Mouse (Mus musculus) bone marrow, adult 2 months (tissue): ENCODE measurements around the gene Trmu. TPM values are rescaled to one million over a fixed set of nuclear protein-coding genes. Genes with fewer than 3 reads are reported as not detected.
A peak's percentile ranks its signal among the peaks of the same experiment; 100 is the strongest.

Source experiments
- H3K27ac ChIP-seq: fragments of 200-500 bp; 2 replicates; pipeline ENCODE4 v1.5.1; 2012; ENCODE audit warnings: low read depth, mild to moderate bottlenecking, control low read depth, inconsistent platforms, low read length; ENCODE audit not compliant: control insufficient read depth, poor library complexity, insufficient read depth
- H3K4me1 ChIP-seq: fragments of 200-500 bp; 2 replicates; pipeline ENCODE4 v1.6.1; 2011; ENCODE audit warnings: low read length; ENCODE audit not compliant: control insufficient read depth, insufficient read depth
- H3K4me3 ChIP-seq: fragments of 200-500 bp; replicated peaks from 2 replicates; pipeline ENCODE3; 2011; ENCODE audit warnings: mild to moderate bottlenecking, low read depth, low read length, control low read depth; ENCODE audit not compliant: control insufficient read depth
- CTCF ChIP-seq: fragments of 200-500 bp; IDR thresholded peaks from 2 replicates; pipeline ENCODE4 v1.5.1; 2011; ENCODE audit warnings: low read length, control low read depth; ENCODE audit not compliant: control insufficient read depth, insufficient read depth
- POLR2A ChIP-seq: fragments of 200-500 bp; IDR thresholded peaks from 2 replicates; pipeline ENCODE4 v1.6.1; 2011; ENCODE audit warnings: low read depth, mild to moderate bottlenecking, control low read depth, low read length, borderline replicate concordance; ENCODE audit not compliant: control insufficient read depth
- WGBS: fragments of 180-500 bp; shearing (Covaris S2); methylation state at CpG from one replicate; pipeline ENCODE4 v1.1.7; 2018; 5-methylcytosine and 5-hydroxymethylcytosine counted together
- polyA plus RNA-seq: library from polyadenylated mRNA; stranded (reverse); fragments of >200 nt; gene quantifications from 2 replicates; pipeline ENCODE4 v1.2.4, GENCODE M21; 2011; ENCODE audit warnings: low replicate concordance; ENCODE audit not compliant: missing spikeins, insufficient read depth, insufficient read length

Gene Trmu
- polyA plus RNA-seq, 1 experiment: 40.4 TPM

DNA sequence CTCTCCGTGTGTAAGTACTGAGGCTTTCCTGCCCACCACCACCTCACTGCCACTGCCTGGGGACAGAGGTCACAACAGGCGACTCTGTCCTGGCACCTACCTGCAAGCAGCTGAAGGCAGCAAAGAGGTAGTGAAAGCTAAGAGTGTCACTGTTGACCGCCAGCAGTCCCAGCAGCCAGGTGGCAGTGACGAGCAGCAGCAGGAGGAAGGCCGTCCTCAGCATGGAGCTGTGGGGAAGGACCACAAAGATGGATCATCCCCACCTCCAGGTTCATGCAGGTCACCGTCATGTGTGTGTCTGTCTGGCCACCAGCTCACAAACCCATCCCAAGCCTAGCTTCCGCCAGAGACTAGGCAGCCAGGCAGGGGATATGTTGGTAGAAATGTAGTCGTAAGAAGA lies 24.7 kb downstream of the Trmu start:
- WGBS: 76% methylated on average over 8 of the region's 8 CpGs
- Histone ChIP-seq H3K27ac (no peak overlapping the region), H3K4me1 (peaks cover 1% of the 10 kb centered on the region; the same call in 1 of the 2 replicates), H3K4me3 (no peak overlapping the region)
- TF ChIP-seq CTCF: peak; percentile 55; the same call in 1 of the 2 replicates
- no peak for TF ChIP-seq POLR2A

DNA sequence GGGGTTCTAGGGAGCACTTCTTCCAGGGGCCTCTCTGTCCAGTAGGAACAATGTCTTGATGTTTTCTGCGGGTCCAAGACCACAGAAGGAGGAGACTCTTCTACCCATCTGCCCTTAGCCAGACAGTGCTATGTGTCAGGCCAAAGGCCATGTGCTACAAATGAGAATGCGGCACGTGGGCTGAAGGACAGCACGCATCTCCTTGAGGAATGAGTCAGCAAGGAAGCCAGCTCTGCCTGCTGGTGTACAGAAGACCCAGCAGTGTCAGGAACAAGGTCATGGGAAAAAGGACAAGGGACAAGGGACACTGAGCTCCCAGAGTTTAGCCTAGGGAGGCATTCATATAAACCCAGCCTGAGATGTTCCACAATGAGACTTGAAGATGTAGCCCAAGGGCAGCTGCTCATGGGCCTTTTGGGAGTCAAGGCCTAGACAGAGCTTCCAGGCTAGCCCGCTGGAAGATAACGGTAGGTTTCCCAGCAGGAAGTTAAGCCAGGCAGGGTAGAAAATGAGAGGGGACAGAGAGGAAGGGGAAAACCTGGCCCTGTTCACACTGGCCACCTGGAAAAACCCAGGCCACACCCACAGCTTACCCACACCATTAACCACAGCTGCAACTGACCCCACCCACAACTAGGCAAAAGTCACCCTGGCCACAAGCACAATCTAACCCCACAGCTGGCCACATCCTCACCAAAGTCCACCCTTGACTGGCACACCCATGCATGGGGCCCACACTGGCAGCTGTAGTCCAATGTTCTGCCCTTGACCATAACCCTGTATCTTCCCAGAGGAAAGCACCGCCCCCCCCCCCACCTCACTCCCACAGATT lies 29.8 kb downstream of the Trmu start:
- H3K4me1 ChIP-seq: peaks cover 3% of the 10 kb centered on the region
- no peak for TF ChIP-seq POLR2A
- TF ChIP-seq CTCF: no peak
- H3K4me3 ChIP-seq: no peak overlapping the region
- WGBS: 45% methylated on average over 7 of the region's 7 CpGs
- no peak overlapping the region for H3K27ac ChIP-seq

DNA sequence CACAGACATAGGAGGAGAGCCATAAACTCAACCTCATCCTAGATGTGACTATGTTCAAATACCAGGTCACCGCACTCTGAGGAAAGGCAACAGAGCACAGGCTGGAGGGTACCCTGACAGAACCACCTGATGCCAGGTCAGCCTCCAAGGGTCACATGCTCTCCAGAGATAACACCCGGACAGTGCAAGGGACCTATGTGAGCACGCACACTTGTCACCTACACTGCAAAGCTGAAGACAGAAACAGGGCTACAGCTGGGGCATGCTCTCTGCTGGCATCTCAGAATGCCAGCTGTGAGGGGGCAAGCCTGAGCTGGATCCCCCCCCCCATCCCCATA lies 30.3 kb downstream of the Trmu start:
- TF ChIP-seq CTCF: no peak
- TF ChIP-seq POLR2A: no peak
- H3K4me1 ChIP-seq: peaks cover 3% of the 10 kb centered on the region
- H3K4me3 ChIP-seq: no peak overlapping the region
- WGBS: 59% methylated on average over 3 of the region's 3 CpGs
- H3K27ac ChIP-seq: no peak overlapping the region

DNA sequence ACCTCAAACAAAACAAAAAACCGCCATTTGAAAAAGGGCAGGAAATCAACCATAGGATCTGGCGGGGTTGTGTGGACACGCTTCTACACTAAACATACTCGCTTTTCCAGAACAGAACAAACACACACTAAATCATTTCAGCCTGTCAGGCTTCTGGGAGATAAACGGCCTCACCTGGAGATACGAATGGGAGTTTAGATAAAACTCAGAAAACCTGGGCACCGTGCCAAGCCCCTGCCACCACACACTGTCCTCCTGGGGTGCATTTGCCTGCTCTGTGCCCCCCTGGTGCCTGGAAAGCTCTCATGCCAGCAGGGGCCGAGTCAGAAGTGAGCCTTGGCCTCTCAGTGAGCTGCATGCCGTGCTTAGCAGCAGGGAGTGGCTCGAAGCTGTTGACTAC lies 30.8 kb downstream of the Trmu start:
- Histone ChIP-seq H3K4me1 (peaks cover 3% of the 10 kb centered on the region), H3K4me3 (no peak overlapping the region), H3K27ac (no peak overlapping the region)
- no peak for TF ChIP-seq POLR2A
- no peak for TF ChIP-seq CTCF
- WGBS: 23% methylated on average over 10 of the region's 10 CpGs

DNA sequence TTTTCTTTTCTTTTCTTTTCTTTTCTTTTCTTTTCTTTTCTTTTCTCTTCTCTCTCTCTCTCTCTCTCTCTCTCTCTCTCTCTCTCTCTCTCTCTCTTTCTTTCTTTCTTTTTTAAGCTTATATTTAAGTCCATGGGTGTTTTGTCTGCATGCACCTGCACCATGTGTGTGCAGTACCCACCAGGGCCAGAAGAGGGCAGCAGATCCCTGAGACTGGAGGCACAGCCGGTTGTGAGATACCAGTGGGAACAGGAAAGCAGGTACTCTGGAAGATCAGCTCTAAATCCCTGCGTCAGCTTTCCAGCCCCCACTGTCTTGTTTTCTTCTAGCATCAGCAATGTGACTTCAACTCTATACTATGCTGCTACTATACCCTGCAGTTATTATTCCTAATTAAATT lies 34.5 kb downstream of the Trmu start:
- Histone ChIP-seq H3K27ac (no peak overlapping the region), H3K4me3 (no peak overlapping the region), H3K4me1 (peaks cover 3% of the 10 kb centered on the region)
- 50% methylated on average over 2 of the region's 2 CpGs for whole genome bisulfite sequencing
- TF ChIP-seq CTCF: peak; percentile 99
- TF ChIP-seq POLR2A: no peak

DNA sequence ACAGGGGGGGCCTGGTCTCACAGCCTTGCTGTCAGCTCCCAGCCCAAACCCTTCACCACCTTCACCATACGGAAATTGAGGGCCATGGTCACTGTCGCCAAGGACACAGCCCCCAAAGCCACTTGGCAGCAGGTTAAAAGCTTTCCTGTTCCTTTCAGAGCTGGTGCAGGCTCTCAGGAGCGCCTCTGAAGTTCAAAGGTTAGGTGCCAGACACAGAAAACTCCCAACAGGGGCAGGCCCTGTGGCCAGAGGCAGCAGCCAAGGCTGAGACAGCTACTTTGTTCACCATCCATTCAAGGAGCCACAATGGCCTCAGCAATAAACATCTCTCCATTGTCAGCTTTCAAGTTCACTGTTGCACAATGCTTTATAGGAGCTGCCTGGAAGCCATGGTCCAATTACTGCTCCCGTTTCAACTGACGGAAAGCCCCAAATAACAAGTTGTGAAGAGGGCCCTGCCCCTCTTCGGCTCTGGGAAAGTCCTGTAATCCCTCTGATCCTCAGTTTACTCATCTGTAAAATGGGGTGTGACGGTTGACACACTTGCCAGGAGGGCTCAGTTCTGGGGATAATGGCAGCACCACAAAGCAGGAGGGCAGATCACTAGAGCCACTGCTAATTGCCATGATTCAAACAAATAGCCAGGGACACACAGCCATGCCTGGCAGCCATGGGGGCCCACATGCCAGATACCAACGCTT lies 40.2 kb downstream of the Trmu start:
- Histone ChIP-seq H3K4me1 (no peaks in the 10 kb centered on the region), H3K27ac (no peak overlapping the region), H3K4me3 (no peak overlapping the region)
- 79% methylated on average over 8 of the region's 8 CpGs for WGBS
- TF ChIP-seq CTCF: no peak
- no peak for TF ChIP-seq POLR2A

DNA sequence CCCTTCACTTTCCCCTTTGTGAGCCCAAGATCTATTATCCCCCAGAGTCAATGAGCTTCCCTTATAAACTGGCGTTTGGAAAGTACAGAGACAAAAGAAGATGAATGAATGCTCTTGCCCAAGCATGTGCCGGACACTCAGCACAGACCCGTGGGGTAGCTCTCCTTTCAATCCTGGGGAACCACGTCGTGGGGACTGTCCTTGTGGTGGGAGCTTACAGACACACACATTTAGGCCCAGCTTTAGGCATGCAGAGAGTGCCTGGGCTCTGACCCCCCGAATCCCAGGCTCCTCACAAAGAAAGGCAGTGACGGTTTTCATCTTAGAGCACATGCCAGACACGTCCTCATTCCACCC lies 40.8 kb downstream of the Trmu start:
- Histone ChIP-seq H3K4me1 (no peaks in the 10 kb centered on the region), H3K27ac (no peak overlapping the region), H3K4me3 (no peak overlapping the region)
- TF ChIP-seq CTCF: no peak
- TF ChIP-seq POLR2A: no peak
- 84% methylated on average over 8 of the region's 8 CpGs for WGBS

DNA sequence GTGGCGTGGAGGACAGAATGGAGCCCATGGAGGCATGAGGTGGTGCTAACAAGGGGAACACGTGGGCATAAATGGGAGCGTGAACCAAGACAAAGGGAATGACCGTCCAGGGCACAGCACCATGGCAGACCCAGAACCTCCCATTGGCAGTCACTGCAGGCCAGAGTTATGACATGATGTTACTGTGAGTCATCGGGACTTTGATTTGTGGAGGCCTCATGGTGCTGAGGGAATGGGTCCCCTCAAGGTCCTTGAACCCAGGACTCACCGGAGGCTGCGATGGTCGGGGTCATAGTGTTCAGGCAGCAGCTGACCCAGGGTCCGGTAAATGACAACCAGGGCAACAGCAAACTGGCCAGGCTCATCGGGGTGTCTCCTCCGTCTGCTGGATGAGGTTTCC lies 42.7 kb downstream of the Trmu start:
- no peaks in the 10 kb centered on the region for H3K4me1 ChIP-seq
- WGBS: 87% methylated on average over 11 of the region's 11 CpGs

DNA sequence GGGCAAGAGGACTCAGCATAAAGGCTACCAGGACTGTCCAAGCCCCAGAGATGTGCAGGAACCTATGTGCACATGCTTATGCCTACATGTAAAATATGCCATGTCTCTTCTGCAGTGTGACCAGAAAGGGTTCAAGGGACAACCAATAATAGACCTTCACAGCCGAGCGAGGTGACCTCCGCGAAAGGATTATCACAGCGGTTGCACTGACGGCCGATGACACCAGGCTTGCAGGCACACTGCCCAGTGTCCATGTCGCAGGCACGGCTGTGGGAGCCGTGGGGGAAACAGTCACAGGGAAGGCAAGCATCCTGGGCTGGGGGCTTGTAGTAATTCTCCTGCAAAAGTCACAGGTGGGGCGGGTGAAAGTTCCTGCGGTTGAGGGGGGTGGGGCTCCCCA lies 49.0 kb downstream of the Trmu start:
- WGBS: 86% methylated on average over 12 of the region's 12 CpGs
- H3K4me3 ChIP-seq: no peak overlapping the region
- no peak overlapping the region for H3K27ac ChIP-seq
- H3K4me1 ChIP-seq: no peaks in the 10 kb centered on the region
- TF ChIP-seq CTCF: no peak
- no peak for TF ChIP-seq POLR2A

More for the DNA sequence above, 42.7 kb downstream of the Trmu start:
- H3K4me3 ChIP-seq: no peak overlapping the region
- no peak for TF ChIP-seq CTCF
- TF ChIP-seq POLR2A: no peak
- no peak overlapping the region for H3K27ac ChIP-seq
